Mouse (Mus musculus) MEL (cell line): ENCODE measurements around the gene Gnai1. TPM values are rescaled to one million over a fixed set of nuclear protein-coding genes. Genes with fewer than 3 reads are reported as not detected.

ENCODE experiments used
- DNase-seq: peaks from one replicate; pipeline ENCODE4 v3.0.0; 2011; ENCODE audit warnings: low read depth, low spot score
- H3K27ac ChIP-seq: 2 replicates; pipeline ENCODE4 v1.5.1; 2012; ENCODE audit warnings: low read depth, mild to moderate bottlenecking, control low read depth, low read length, moderate library complexity; ENCODE audit not compliant: control insufficient read depth
- H3K27me3 ChIP-seq, 2 experiments: fragments of 150-350 bp in 1 of 2; sonication (generic) in 1 of 2; 2 replicates each; pipeline ENCODE4 v1.6.1; 2012; ENCODE audit warnings: low read length in 2 of 2, mild to moderate bottlenecking in 2 of 2, improper control_type of control experiment in 1 of 2, moderate library complexity in 1 of 2; ENCODE audit not compliant: insufficient read depth in 2 of 2, control insufficient read depth in 1 of 2
- H3K36me3 ChIP-seq, 2 experiments: 2 replicates each; pipeline ENCODE4 v1.6.1; 2012 to 2014; ENCODE audit warnings: low read length in 2 of 2, improper control_type of control experiment in 1 of 2, inconsistent platforms in 1 of 2, mild to moderate bottlenecking in 1 of 2; ENCODE audit not compliant: insufficient read depth in 2 of 2, control insufficient read depth in 1 of 2
- H3K4me1 ChIP-seq, 2 experiments: fragments of 150-350 bp in 1 of 2; sonication (generic) in 1 of 2; 2 replicates each; pipeline ENCODE4 v1.6.1; 2012; ENCODE audit warnings: low read length in 2 of 2, improper control_type of control experiment in 1 of 2, mild to moderate bottlenecking in 1 of 2; ENCODE audit not compliant: insufficient read depth in 2 of 2, control insufficient read depth in 1 of 2
- H3K4me3 ChIP-seq, 2 experiments: fragments of 150-350 bp in 1 of 2; sonication (generic) in 1 of 2; 2 replicates each; pipeline ENCODE4 v1.5.1; 2012; ENCODE audit warnings: low read depth in 2 of 2, low read length in 2 of 2, mild to moderate bottlenecking in 2 of 2, moderate library complexity in 2 of 2, control low read depth in 1 of 2, improper control_type of control experiment in 1 of 2; ENCODE audit not compliant: control insufficient read depth in 1 of 2, insufficient read depth in 1 of 2
- H3K79me2 ChIP-seq: 2 replicates; pipeline ENCODE4 v1.6.1; 2012; ENCODE audit warnings: mild to moderate bottlenecking, low read length, moderate library complexity; ENCODE audit not compliant: control insufficient read depth, poor library complexity, insufficient read depth
- H3K9ac ChIP-seq: 2 replicates; pipeline ENCODE4 v1.6.1; 2012; ENCODE audit warnings: low read depth, mild to moderate bottlenecking, control low read depth, low read length, moderate library complexity; ENCODE audit not compliant: control insufficient read depth, poor library complexity, severe bottlenecking
- H3K9me3 ChIP-seq: fragments of 150-350 bp; sonication (generic); replicated peaks from 2 replicates; pipeline ENCODE4 v1.6.1; 2012; ENCODE audit warnings: mild to moderate bottlenecking, low read length, improper control_type of control experiment, moderate library complexity; ENCODE audit not compliant: insufficient read depth
- BHLHE40 ChIP-seq: IDR thresholded peaks from 2 replicates; pipeline ENCODE4 v1.6.1; 2012; ENCODE audit warnings: low read depth, mild to moderate bottlenecking, inconsistent platforms, low read length, improper control_type of control experiment, borderline replicate concordance
- CHD1 ChIP-seq: IDR thresholded peaks from 2 replicates; pipeline ENCODE4 v1.6.1; 2012; ENCODE audit warnings: low read depth, mild to moderate bottlenecking, inconsistent platforms, low read length, improper control_type of control experiment
- CTCF ChIP-seq, 3 experiments: IDR thresholded peaks in 2 of 3; conservative IDR thresholded peaks in 1 of 3; 2 replicates each; pipeline ENCODE4 v1.5.1; 2011 to 2012; ENCODE audit warnings: low read length in 3 of 3, low read depth in 2 of 3, mild to moderate bottlenecking in 2 of 3, improper control_type of control experiment in 1 of 3, inconsistent platforms in 1 of 3, mixed read lengths in 1 of 3, moderate library complexity in 1 of 3; ENCODE audit not compliant: control insufficient read depth in 1 of 3, insufficient read depth in 1 of 3, poor library complexity in 1 of 3, severe bottlenecking in 1 of 3
- EP300 ChIP-seq, 2 experiments: IDR thresholded peaks; 2 replicates each; pipeline ENCODE4 v1.6.1; 2011; ENCODE audit warnings: improper control_type of control experiment in 2 of 2, low read length in 2 of 2, low read depth in 1 of 2, mild to moderate bottlenecking in 1 of 2
- ETS1 ChIP-seq: IDR thresholded peaks from 2 replicates; pipeline ENCODE4 v1.6.1; 2012; ENCODE audit warnings: low read depth, mild to moderate bottlenecking, inconsistent platforms, low read length, improper control_type of control experiment, moderate library complexity
- GABPA ChIP-seq: IDR thresholded peaks from 2 replicates; pipeline ENCODE4 v1.6.1; 2012; ENCODE audit warnings: low read depth, mild to moderate bottlenecking, inconsistent platforms, low read length, improper control_type of control experiment, moderate library complexity
- GATA1 ChIP-seq: IDR thresholded peaks from 2 replicates; pipeline ENCODE4 v1.6.1; 2011; ENCODE audit warnings: low read depth, low read length, improper control_type of control experiment
- HCFC1 ChIP-seq: IDR thresholded peaks from 2 replicates; pipeline ENCODE4 v1.6.1; 2012; ENCODE audit warnings: low read depth, mild to moderate bottlenecking, inconsistent platforms, low read length, improper control_type of control experiment, moderate library complexity
- JUND ChIP-seq: IDR thresholded peaks from 2 replicates; pipeline ENCODE4 v1.6.1; 2011; ENCODE audit warnings: low read depth, mild to moderate bottlenecking, improper control_type of control experiment, low read length
- KAT2A ChIP-seq: conservative IDR thresholded peaks from 2 replicates; pipeline ENCODE4 v1.6.1; 2012; ENCODE audit warnings: low read depth, low read length, improper control_type of control experiment, inconsistent platforms
- MAZ ChIP-seq: IDR thresholded peaks from 2 replicates; pipeline ENCODE4 v1.6.1; 2012; ENCODE audit warnings: low read depth, mild to moderate bottlenecking, inconsistent platforms, low read length, improper control_type of control experiment
- MEF2A ChIP-seq: IDR thresholded peaks from 2 replicates; pipeline ENCODE4 v1.6.1; 2014; ENCODE audit warnings: low read depth, mild to moderate bottlenecking, inconsistent platforms, low read length, improper control_type of control experiment; ENCODE audit not compliant: poor library complexity, insufficient replicate concordance, severe bottlenecking; ENCODE audit errors: extremely low read depth
- MYB ChIP-seq: IDR thresholded peaks from 2 replicates; pipeline ENCODE4 v1.6.1; 2011; ENCODE audit warnings: mild to moderate bottlenecking, low read depth, low read length, improper control_type of control experiment
- POLR2A ChIP-seq, 2 experiments: IDR thresholded peaks; 2 replicates each; pipeline ENCODE4 v1.6.1; 2011 to 2012; ENCODE audit warnings: low read length in 2 of 2, mild to moderate bottlenecking in 2 of 2, control low read depth in 1 of 2, improper control_type of control experiment in 1 of 2, low read depth in 1 of 2, moderate library complexity in 1 of 2; ENCODE audit not compliant: control insufficient read depth in 1 of 2, insufficient read depth in 1 of 2, poor library complexity in 1 of 2
- POLR2AphosphoS2 ChIP-seq: IDR thresholded peaks from 2 replicates; pipeline ENCODE4 v1.6.1; 2011; ENCODE audit warnings: low read length, improper control_type of control experiment
- POLR2AphosphoS5 ChIP-seq: IDR thresholded peaks from 2 replicates; pipeline ENCODE4 v1.6.1; 2012; ENCODE audit warnings: low read depth, borderline replicate concordance, mild to moderate bottlenecking, inconsistent platforms, low read length, moderate library complexity, mixed read lengths
- RAD21 ChIP-seq: IDR thresholded peaks from 2 replicates; pipeline ENCODE4 v1.6.1; 2011; ENCODE audit warnings: mild to moderate bottlenecking, low read depth, low read length, improper control_type of control experiment
- TBP ChIP-seq: IDR thresholded peaks from 2 replicates; pipeline ENCODE4 v1.8.0; 2011; ENCODE audit warnings: low read depth, low read length, improper control_type of control experiment
- UBTF ChIP-seq: IDR thresholded peaks from 2 replicates; pipeline ENCODE4 v1.6.1; 2012; ENCODE audit warnings: low read depth, mild to moderate bottlenecking, inconsistent platforms, low read length, improper control_type of control experiment, moderate library complexity, borderline replicate concordance; ENCODE audit not compliant: insufficient read depth
- USF1 ChIP-seq: IDR thresholded peaks from 2 replicates; pipeline ENCODE4 v1.6.1; 2014; ENCODE audit warnings: low read depth, mild to moderate bottlenecking, inconsistent platforms, low read length, improper control_type of control experiment, moderate library complexity
- USF2 ChIP-seq, 2 experiments: IDR thresholded peaks; 2 replicates each; pipeline ENCODE4 v1.6.1; 2011 to 2012; ENCODE audit warnings: improper control_type of control experiment in 2 of 2, low read length in 2 of 2, borderline replicate concordance in 1 of 2, inconsistent platforms in 1 of 2, low read depth in 1 of 2, mild to moderate bottlenecking in 1 of 2; ENCODE audit not compliant: insufficient read depth in 1 of 2
- ZC3H11A ChIP-seq: IDR thresholded peaks from 2 replicates; pipeline ENCODE4 v1.6.1; 2012; ENCODE audit warnings: low read depth, mild to moderate bottlenecking, inconsistent platforms, low read length, improper control_type of control experiment
- ZKSCAN1 ChIP-seq: IDR thresholded peaks from 2 replicates; pipeline ENCODE4 v1.6.1; 2012; ENCODE audit warnings: low read depth, mild to moderate bottlenecking, inconsistent platforms, low read length, improper control_type of control experiment, moderate library complexity
- ZNF384 ChIP-seq: IDR thresholded peaks from 2 replicates; pipeline ENCODE4 v1.6.1; 2012; ENCODE audit warnings: low read depth, mild to moderate bottlenecking, inconsistent platforms, low read length, improper control_type of control experiment
- polyA plus RNA-seq, 2 experiments: library from polyadenylated mRNA; stranded (reverse) in 1 of 2; unstranded in 1 of 2; fragments of >175 nt in 1 of 2; fragments of >200 nt in 1 of 2; gene quantifications; 2 replicates each; pipeline versions ENCODE4 v1.2.1 to v1.2.4; 2012; ENCODE audit warnings: low replicate concordance in 2 of 2, low read depth in 1 of 2; ENCODE audit not compliant: insufficient read length in 2 of 2, insufficient read depth in 1 of 2, missing spikeins in 1 of 2
- total RNA-seq: library from RNA; depleted of rRNA; stranded (reverse); fragments of 300-350 nt; gene quantifications from 2 replicates; pipeline ENCODE4 v1.2.3, GENCODE M21; 2012

Gene Gnai1
- total and polyA plus RNA-seq, 3 experiments, result not detected

GRCm38 (mm10) chr5:18273291-18274284, 86.6 kb downstream of the Gnai1 start:
- H3K36me3 ChIP-seq, result no peaks in the 10 kb centered on the region
- H3K9ac ChIP-seq, result no peak overlapping the region
- H3K79me2 ChIP-seq, result no peaks in the 10 kb centered on the region
- no peak for DNase-seq
- no peaks in the 10 kb centered on the region for H3K4me1 ChIP-seq
- no peaks in the 10 kb centered on the region for H3K9me3 ChIP-seq
- TF ChIP-seq GATA1 (no peak), MEF2A (no peak), POLR2AphosphoS5 (no peak), ZNF384 (no peak), EP300 (IDR thresholded peaks at IDR 0.05; ENCODE audit: low read depth in 1 of 2, low read length in 2 of 2) (no peak), ZC3H11A (no peak), UBTF (no peak), GABPA (no peak), POLR2A (IDR thresholded peaks at IDR 0.05; ENCODE audit: control insufficient read depth in 1 of 2, insufficient read depth in 1 of 2, low read depth in 1 of 2, low read length in 2 of 2, poor library complexity in 1 of 2) (no peak), TBP (no peak), BHLHE40 (no peak), CTCF (IDR thresholded peaks at IDR 0.05 in 2 of 3, conservative IDR thresholded peaks at IDR 0.05 in 1 of 3; ENCODE audit: control insufficient read depth in 1 of 3, insufficient read depth in 1 of 3, low read depth in 2 of 3, low read length in 3 of 3, poor library complexity in 1 of 3, severe bottlenecking in 1 of 3) (no peak), MAZ (no peak), USF1 (no peak), ZKSCAN1 (no peak), JUND (no peak), KAT2A (no peak), POLR2AphosphoS2 (no peak)
- H3K27ac ChIP-seq, result no peak overlapping the region
- H3K4me3 ChIP-seq, result no peak overlapping the region
- H3K27me3 ChIP-seq, result no peaks in the 10 kb centered on the region

GRCm38 (mm10) chr5:18250379-18251017, 109.7 kb downstream of the Gnai1 start:
- no peaks in the 10 kb centered on the region for H3K27me3 ChIP-seq
- no peaks in the 10 kb centered on the region for H3K4me1 ChIP-seq
- H3K36me3 ChIP-seq, result no peaks in the 10 kb centered on the region
- H3K4me3 ChIP-seq, result no peak overlapping the region
- DNase-seq, result no peak
- H3K9me3 ChIP-seq, result no peaks in the 10 kb centered on the region
- TF ChIP-seq ETS1 (no peak), MYB (no peak), RAD21 (no peak), MEF2A (no peak), CHD1 (no peak), KAT2A (no peak), HCFC1 (no peak), USF2 (IDR thresholded peaks at IDR 0.05; ENCODE audit: borderline replicate concordance in 1 of 2, insufficient read depth in 1 of 2, low read depth in 1 of 2, low read length in 2 of 2) (no peak)
- no peak overlapping the region for H3K27ac ChIP-seq
- no peaks in the 10 kb centered on the region for H3K79me2 ChIP-seq
- no peak overlapping the region for H3K9ac ChIP-seq
